Mouse (Mus musculus) spleen, adult 2 months (tissue): ENCODE data around the gene Plk4.
"Not testable (repeated sequence)": the region's sequence is repeated elsewhere in the genome, so short reads cannot be mapped to it uniquely, and the experiment has no call there.

Source experiments
- CTCF ChIP-seq: fragments of 200-500 bp; IDR thresholded peaks from 2 replicates; pipeline ENCODE4 v1.5.1; 2011; ENCODE audit warnings: mild to moderate bottlenecking, inconsistent platforms; ENCODE audit not compliant: insufficient read depth, insufficient read length, insufficient replicate concordance; ENCODE audit errors: extremely low read depth
- POLR2A ChIP-seq: fragments of 200-500 bp; IDR thresholded peaks from 2 replicates; pipeline ENCODE4 v1.6.1; 2011; ENCODE audit warnings: low read depth, low read length, inconsistent platforms

GRCm38 (mm10) chr3:40845521-40845920 lies 45.7 kb downstream of the Plk4 start:
- TF ChIP-seq POLR2A, CTCF: not testable (repeated sequence)
